Mouse (Mus musculus) c-Kit-positive CD71-positive TER-119-negative erythroid progenitor cells, embryonic 14.5 days (primary cell): ENCODE data around the gene Csde1.
A peak's percentile ranks its signal among the peaks of the same experiment; 100 is the strongest.

Experiments used
- DNase-seq: peaks from one replicate; pipeline ENCODE4 v3.0.0-alpha.2; 2013; ENCODE audit warnings: low read depth

The Csde1 gene

DNA sequence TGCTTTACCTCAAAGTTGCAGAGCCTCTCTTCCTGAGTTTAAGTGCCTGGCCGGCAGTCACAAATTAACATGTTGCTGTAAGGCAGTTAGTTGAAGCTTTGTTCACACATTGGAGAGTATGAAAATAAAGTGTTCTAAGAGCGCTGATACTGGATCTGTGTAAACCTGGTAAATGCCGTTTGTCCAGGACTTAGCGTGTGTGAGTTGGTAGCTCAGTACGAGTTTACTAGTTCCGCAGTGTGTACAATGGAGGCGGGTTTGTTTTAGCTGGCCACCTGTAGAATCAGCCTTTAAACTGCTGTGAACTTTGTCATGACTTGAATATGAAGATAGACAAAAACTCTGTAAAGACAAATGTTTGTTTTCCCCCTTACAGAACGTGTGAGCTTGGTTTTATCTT is 46.7 kb downstream of the Csde1 start:
- DNase-seq, result no peak

DNA sequence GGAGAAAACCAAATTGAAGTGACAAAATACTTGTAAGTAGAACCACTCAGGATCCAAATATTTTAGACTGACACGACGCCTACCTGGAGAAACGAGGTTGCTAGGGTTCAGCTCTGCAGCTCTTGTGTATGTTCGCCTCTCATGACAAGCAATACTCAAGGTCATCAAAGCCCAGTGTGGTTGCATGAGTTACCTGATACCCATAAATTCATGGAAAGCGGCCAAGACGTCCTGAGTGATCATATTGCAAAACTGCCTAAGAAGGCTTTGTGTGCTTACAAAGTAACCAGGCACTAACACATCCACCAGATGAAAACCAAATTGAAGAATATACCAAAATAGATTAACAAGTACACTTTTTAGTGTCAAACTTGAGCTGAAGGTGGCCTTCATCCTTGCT is 48.7 kb downstream of the Csde1 start:
- no peak for DNase-seq

DNA sequence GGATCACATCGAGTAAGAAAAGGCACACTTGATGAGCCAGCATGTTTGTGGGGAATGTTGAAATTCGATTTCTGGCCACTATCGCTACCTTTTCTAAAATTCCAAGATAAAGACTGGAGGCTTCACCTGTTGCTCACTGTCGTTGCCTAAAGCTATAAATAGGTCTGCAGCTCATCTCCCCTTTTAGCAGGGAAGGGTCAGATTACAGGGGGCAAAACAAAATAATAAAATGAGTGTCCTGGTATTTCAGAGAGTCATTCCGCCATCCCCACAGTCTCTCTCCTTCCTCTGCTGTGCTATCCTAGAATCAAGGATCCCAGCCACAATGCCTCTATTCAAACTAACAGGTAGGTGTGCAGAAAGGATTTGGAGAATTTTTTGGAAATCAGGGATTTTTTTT is 53.5 kb downstream of the Csde1 start, which contains the start of gene Ampd1:
TSS of gene Ampd1 (plus strand) at position 244 of the 400 bp plus-strand sequence.
- no peak for DNase-seq

DNA sequence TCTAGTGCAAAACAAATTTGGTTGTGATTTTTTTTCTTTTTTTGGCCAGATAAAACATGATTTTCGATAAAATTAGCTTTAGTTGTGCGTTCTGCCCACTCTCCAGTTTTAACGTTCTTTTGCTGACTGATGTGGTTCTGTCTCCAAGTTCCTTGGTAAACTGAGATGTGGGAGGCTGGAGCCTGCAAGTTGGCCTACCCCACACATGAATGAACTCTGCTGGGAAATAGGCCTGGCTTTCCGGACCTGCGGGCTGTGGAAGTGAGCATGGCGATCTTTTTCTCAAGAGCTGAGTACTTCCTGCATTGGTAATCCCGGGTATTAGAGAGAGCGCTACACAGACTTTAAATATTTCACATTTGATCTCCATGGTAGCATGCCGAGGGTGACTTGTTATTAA is 55.6 kb downstream of the Csde1 start:
- DNase-seq, result no peak

DNA sequence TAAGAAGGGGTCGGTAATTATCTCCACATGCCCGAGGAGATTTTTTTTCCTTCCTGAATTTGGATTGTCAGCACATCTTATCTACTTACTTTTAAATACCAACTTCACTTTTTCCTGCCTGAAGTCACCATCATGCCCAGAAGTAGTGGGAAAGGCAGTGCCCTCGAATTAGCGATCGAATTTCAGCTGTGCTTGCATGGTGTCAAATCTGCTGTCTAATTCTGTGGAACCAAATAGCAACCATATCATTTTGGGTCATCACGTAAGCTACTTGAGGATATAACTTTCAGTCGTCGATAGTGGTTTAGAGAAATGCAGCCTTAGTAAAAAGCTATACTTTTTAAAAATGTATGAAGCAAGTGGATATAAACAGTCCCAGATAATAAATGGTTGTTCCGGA is 56.2 kb downstream of the Csde1 start:
- no peak for DNase-seq

DNA sequence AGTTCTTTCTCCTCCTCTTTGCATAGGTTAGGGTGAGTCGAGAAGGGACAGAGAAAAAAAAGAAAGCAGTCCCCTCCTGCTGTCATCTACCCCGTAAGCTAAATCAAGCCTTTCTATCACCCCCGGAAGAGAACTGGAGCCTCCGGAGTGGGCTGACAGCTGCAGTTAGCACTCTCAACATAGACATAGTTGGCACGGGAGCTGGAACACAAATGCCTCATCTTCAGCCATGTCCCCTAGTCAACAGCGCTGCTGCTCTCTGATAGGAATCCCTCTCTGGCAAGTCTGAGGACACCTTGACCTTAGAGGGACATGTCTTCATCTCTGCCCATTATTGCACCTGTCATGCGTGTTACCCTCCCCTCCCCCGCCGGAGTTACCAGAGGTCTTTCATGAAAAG is 59.1 kb downstream of the Csde1 start:
- no peak for DNase-seq

DNA sequence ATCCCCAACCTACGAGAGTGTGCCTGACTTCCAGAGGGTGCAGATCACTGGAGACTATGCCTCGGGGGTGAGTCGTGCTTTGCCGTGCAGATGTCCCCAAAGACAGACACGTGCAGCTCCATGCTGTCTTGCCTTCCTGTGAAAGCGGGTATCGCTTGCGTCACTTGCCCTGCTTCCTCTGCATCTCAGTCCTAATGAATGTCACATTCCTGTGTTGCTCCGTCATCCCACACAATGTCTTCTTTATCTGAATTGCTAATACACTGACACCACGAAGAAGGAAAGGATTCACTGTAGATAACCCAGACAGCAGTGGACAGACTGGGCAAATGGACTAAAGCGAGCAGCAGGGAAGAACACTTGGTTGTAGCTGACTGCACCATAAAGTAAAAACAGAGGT is 60.8 kb downstream of the Csde1 start:
- DNase-seq, result no peak

DNA sequence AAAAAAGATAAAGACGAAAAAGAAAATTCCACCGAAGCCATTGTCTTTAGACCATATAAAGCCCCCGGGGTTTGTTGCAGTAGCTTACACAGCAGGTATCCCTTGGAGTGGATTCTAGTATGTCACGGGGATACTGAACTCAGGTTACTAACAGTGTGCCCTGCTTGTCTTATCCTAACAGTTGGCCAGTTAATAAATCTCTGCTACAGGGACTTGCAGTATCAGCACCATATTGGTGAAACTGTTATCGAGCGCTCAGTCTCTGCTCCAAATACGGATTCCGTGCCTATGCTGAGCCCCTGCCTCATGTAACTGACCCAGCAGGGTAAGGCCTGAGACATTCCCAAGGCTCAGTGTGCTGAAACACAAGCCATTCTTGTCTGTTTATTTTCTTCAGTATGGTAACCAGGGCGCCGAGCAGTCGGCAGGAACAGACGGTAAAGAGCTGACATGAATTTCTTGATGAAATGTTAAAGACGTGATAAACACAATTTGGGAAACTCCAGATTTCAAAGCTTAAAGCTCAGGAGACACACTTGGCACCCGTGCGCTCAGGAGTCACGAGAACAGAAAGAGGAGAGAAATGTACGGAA is 61.7 kb downstream of the Csde1 start:
- no peak for DNase-seq

DNA sequence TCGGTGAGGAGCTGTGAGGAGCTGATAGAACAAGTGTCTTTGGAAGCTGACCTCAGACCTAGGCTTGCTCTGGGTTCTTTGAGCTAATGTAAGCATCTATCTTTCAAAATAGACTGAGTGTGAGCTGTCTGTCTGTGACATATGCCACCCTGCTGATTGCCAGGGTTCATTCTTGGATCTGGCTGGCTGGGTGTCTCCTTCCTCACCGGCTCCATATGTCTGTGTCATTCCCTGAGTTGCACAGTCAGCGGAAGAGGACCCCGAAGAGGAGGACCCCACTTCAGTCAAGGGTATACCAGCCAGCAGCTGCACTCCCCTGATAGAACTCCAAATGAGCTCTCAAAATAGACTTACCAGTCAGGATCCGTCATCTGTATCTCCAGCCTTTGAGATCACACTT is 62.5 kb downstream of the Csde1 start:
- no peak for DNase-seq

DNA sequence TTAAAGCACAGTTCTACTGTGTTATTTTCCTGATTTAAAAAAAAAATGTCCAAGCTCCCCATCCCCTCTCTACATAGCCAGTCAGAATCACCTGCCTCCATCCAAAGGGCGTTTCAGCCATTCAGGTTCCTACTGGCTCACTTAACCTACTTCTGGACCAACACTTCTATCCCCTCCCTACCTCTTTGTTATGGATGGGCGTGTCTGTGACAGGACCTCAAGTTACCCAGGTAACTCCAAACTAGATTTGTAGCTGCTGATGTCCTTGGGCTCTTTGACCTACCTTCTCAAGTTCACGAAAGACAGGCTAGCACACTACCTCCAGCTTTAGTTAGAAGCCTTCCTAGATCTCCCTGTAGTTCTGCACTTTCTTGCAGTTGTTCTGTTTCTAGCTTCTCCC is 65.8 kb downstream of the Csde1 start:
- no peak for DNase-seq

DNA sequence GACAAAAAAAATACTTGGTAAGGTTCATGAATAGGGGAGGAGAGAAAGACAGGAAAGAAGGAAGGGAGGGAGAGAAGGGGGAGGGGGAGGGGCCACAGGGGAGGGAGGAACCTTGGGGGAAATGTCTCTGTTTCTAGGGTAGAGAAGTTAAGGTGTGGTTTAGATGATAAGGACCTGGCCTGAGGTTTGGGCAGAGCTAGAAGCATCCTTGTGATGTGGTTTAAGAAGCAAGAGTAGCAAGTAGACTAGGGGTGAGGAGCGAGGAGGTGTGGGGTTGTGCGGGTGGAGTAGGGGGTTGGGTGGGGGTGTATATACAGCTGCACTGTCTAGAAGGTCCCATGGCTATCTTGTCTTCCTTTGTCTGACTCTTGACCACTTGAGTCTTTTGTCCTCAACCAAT is 71.5 kb downstream of the Csde1 start:
- no peak for DNase-seq

DNA sequence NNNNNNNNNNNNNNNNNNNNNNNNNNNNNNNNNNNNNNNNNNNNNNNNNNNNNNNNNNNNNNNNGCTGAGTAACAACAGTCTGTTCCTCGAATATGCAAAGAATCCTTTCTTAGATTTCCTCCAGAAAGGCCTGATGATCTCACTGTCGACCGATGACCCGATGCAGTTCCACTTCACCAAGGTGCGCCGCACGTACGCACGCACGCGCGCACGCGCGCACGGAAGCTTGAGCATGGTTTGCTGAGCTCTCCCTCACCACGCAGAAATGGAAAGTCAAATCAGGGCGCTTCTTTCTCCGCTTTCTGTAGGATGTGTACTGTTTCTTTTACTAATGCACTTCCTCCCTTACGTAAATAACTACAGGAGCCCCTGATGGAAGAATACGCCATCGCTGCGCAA is 78.4 kb downstream of the Csde1 start:
- DNase-seq, result no peak

DNA sequence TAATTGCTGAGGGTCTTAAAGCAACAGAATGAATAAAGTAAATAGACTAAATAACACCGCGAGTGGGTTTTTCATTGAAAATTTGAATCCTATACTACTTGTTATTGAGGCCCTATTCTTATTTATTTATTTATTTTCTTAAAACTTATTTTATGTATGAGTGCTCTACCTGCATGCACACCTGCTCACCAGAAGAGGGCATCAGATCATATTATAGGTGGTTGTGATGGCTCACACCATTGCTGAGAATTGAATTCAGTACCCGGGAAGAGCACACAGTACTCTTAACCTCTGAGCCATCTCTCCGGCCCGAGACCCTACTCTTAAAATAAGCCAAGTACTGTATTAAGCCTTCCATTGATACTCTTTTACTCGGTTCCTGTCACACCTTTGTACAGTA is 79.4 kb downstream of the Csde1 start:
- no peak for DNase-seq

DNA sequence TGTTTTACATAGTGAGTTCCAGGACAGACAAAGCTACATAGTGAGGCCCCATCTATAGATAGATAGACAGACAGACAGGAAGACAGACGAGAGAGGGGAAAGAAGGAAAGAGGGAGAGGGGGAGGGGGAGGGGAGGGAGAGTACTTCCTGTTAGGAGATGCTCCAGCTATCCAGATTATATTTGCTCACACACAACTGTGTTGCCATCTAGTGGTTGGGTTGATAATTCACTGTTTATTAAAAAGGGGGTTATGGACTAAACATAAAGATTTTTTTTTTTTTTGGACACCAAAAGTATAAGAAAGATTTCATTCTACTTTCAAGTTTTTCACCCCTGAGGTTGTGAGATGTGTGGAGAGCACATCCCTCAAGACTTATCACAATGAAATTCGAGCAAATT is 80.5 kb downstream of the Csde1 start:
- DNase-seq, result no peak

DNA sequence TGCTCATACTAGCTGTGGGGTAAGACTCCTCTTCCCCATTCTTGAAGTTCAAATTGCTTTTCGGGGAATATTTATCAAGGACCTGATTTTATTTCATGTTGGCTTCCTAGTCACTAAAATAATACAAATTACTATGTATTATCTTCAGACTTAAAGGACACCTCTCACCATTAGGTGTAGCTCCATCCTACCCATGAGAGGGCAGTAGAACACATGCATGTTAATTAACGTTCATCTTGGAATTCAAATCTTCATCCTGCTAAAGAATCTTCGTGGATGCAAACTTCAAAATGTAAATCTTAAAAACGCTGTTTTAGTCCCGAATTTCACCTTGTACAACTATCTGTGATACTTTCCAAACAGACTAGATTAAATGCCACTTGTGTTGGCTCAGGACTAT is 81.0 kb downstream of the Csde1 start:
- DNase-seq, result no peak

DNA sequence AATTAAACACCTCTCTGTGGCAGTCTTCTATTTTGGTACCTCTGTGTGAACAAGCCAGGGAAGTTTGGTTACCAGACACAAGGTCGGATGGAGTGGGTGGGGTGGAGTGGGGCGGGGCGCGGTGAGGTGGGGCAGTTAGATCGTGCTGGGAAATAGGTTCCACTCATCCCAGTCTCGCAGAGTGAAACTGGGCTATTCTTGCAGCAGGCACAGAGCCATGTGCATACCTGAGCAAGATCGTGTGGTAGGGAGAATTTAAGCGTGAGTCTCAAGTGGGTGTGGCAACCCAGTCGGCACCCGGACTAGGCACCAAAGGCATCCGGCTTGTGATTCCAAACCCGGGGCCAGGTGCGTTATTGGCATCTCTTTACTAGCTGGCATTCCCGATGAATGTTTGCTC is 81.7 kb downstream of the Csde1 start:
- DNase-seq, result no peak

DNA sequence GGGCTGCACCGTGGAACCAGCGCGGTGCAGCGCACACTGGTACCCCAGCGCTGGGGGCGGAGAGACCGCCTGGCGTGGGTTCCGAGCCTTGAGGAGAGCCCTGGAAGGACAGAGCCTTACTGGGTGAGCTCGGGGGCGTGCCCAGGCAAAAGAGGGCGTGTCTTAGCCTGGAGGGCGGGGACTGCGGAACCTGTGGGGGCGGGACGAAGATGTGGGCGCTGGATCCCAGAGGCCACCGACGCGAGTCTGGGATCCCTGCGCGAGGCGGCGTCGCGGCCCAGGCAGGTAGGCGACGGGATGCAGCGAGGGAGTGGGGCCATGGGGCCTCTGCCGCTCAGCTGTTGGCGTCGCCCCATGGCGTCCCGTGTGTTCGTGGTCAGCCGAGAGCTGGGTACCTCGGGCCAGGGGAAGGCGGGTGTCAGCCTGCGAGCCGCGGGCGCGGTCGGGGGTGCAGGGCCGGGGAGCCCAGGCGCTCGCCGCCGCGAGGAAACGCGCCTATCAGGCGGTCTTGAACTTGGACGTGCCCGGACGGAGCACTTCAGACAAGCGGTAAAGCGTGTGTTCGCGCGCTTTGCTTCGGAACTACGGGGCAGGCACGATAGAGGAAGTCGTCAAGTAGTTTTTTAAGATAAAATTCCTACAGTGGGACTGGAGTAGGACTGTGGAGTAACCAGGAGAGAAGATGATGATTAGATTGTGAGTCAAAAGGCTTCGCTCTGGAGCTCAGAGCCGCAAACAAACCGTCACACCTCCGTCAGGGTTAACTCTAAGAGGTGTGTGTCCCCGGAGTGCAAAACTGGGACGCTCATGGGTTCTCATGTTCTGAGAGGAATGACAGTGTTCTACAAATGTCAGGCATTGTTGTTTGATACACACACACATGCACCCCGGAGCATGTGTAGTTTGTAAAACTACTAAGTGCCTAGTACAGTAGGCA is 82.5 kb downstream of the Csde1 start, which contains the start of gene Dennd2c:
TSS of gene Dennd2c (plus strand) at position 151 of the 937 bp plus-strand sequence.
- DNase-seq, result peak; percentile 84
